Mouse (Mus musculus) liver, adult 2 months (tissue): ENCODE measurements around the gene Syngr3. TPM values are rescaled to one million over a fixed set of nuclear protein-coding genes. Genes with fewer than 3 reads are reported as not detected.

Experiments used
- DNase-seq: peaks from one replicate; pipeline ENCODE4 v3.0.0-alpha.2; 2011; ENCODE audit warnings: low read depth, low spot score; ENCODE audit errors: extremely low read depth
- H3K27ac ChIP-seq: fragments of 200-500 bp; replicated peaks from 2 replicates; pipeline ENCODE4 v1.5.1; 2012; ENCODE audit warnings: low read depth, mild to moderate bottlenecking, control low read depth, inconsistent platforms, low read length; ENCODE audit not compliant: insufficient read depth
- H3K27me3 ChIP-seq: fragments of 200-500 bp; 2 replicates; pipeline ENCODE4 v1.6.1; 2012; ENCODE audit warnings: mild to moderate bottlenecking, moderate library complexity, low read length, inconsistent platforms; ENCODE audit not compliant: control insufficient read depth, insufficient read depth
- H3K36me3 ChIP-seq: fragments of 200-500 bp; 2 replicates; pipeline ENCODE4 v1.6.1; 2012; ENCODE audit warnings: low read length, inconsistent platforms; ENCODE audit not compliant: control insufficient read depth, insufficient read depth
- H3K4me1 ChIP-seq: fragments of 200-500 bp; 2 replicates; pipeline ENCODE4 v1.6.1; 2011; ENCODE audit warnings: low read length; ENCODE audit not compliant: control insufficient read depth, insufficient read depth
- H3K4me3 ChIP-seq: fragments of 200-500 bp; 2 replicates; pipeline ENCODE4 v1.5.1; 2011; ENCODE audit warnings: low read depth, mild to moderate bottlenecking, control low read depth, low read length, moderate library complexity; ENCODE audit not compliant: insufficient read depth
- H3K79me2 ChIP-seq: fragments of 200-500 bp; 2 replicates; pipeline ENCODE4 v1.6.1; 2012; ENCODE audit warnings: inconsistent platforms, mild to moderate bottlenecking, low read length, moderate library complexity; ENCODE audit not compliant: control insufficient read depth, insufficient read depth
- H3K9ac ChIP-seq: fragments of 200-500 bp; 2 replicates; pipeline ENCODE4 v1.6.1; 2012; ENCODE audit warnings: low read depth, mild to moderate bottlenecking, control low read depth, inconsistent platforms, low read length
- CTCF ChIP-seq: fragments of 200-500 bp; IDR thresholded peaks from 2 replicates; pipeline ENCODE4 v1.5.1; 2011; ENCODE audit warnings: low read depth, low read length, control low read depth
- POLR2A ChIP-seq: fragments of 200-500 bp; IDR thresholded peaks from 2 replicates; pipeline ENCODE4 v1.6.1; 2011; ENCODE audit warnings: low read length, control low read depth; ENCODE audit not compliant: insufficient read depth; ENCODE audit errors: extremely low read depth
- WGBS: fragments of 180-500 bp; shearing (Covaris S2); methylation state at CpG from one replicate; pipeline ENCODE4 v1.1.7; 2018; 5-methylcytosine and 5-hydroxymethylcytosine counted together
- polyA plus RNA-seq: library from polyadenylated mRNA; depleted of rRNA; stranded (reverse); fragments of >200 nt; gene quantifications from 2 replicates; pipeline ENCODE4 v1.2.3, GENCODE M21; 2012
- total RNA-seq: library from RNA; depleted of rRNA; stranded (reverse); fragments of >200 nt; gene quantifications from 2 replicates; pipeline ENCODE4 v1.2.3, GENCODE M21; 2014

Gene Syngr3
- total and polyA plus RNA-seq, 2 experiments, result 0.09 to 0.10 TPM

DNA sequence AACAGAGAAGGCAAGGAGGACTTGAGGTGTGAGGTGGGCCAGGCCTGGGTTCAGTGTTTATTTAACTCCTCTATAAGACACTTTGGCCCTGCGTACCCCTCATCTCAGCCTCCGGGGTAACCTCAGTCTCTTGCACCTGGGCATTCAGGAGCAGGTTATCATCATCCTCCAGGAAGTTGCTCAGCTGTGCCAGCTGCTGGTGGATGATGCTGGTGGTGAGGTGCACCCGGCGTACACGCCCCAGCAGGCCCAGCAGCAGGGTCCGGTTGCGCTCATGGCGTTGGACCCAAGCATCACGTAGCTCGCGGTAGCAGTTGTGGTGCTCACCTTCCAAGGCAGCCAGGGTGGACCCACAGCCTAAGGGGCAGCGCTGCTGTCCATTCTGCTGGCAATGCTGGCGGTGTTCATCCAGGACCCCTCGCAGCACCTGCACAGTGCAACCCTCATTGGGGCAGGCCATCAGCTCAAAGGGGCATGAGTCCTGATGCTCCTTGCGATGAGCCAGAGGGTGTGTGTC lies 26.5 kb upstream of the Syngr3 start:
- H3K27me3 ChIP-seq, result no peaks in the 10 kb centered on the region
- DNase-seq, result no peak
- no peak overlapping the region for H3K9ac ChIP-seq
- H3K4me3 ChIP-seq, result no peak overlapping the region
- H3K27ac ChIP-seq, result no peak overlapping the region
- H3K36me3 ChIP-seq, result peaks cover 2% of the 10 kb centered on the region; the same call in 1 of the 2 replicates
- peaks cover under 1% of the 10 kb centered on the region; the same call in 1 of the 2 replicates for H3K79me2 ChIP-seq
- peaks cover 2% of the 10 kb centered on the region; the same call in 1 of the 2 replicates for H3K4me1 ChIP-seq
- TF ChIP-seq POLR2A (no peak), CTCF (no peak)
- WGBS, result 95% methylated on average over 15 of the region's 15 CpGs

DNA sequence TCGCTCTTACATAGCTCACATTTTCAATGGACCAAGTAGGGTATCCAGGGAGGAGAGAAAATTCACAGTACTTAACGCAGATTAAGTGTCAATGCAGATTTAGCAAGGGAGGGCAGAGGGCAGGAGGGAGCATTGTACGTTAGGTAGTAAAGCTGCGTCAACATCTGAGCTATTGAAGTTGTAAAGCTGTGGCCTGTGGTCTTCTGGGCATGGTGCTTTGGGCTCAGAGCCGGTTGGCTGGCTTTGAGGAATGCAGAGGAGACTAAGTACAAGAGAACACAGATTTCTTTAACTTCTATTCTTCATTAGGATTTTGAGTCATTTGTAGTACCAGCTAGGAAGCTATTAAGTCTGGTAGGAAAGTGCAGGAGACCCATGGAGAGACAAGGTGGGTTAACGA lies 25.8 kb upstream of the Syngr3 start:
- WGBS, result 93% methylated on average over 6 of the region's 6 CpGs
- no peak overlapping the region for H3K27ac ChIP-seq
- H3K79me2 ChIP-seq, result no peaks in the 10 kb centered on the region; the same call in 1 of the 2 replicates
- H3K9ac ChIP-seq, result no peak overlapping the region
- no peaks in the 10 kb centered on the region for H3K36me3 ChIP-seq
- no peak for DNase-seq
- H3K4me3 ChIP-seq, result no peak overlapping the region
- no peaks in the 10 kb centered on the region for H3K27me3 ChIP-seq
- peaks cover 2% of the 10 kb centered on the region; the same call in 1 of the 2 replicates for H3K4me1 ChIP-seq
- no peak for TF ChIP-seq POLR2A

DNA sequence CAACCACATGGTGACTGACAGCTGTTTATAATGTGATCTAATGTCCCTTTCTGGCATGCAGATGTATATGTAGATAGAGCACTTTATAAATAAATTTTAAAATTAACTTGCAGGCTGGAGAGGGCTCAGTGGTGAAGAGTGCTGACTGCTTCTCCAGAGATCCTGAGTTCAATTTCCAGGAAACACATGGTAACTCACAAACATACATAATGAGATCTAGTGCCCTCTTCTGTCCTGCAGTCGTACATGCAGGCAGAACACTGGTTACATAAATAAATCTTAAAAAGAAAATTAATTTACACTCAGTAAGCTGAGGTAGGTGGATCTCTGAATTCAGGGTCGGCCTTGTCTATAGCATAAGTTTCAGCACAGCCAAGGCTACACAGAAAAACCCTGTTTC lies 18.9 kb upstream of the Syngr3 start:
- H3K9ac ChIP-seq, result no peak overlapping the region
- WGBS, result 32% methylated on average over 2 of the region's 2 CpGs
- no peaks in the 10 kb centered on the region for H3K36me3 ChIP-seq
- peaks cover 1% of the 10 kb centered on the region; the same call in 1 of the 2 replicates for H3K4me1 ChIP-seq
- H3K79me2 ChIP-seq, result no peaks in the 10 kb centered on the region
- no peak overlapping the region for H3K4me3 ChIP-seq
- no peaks in the 10 kb centered on the region for H3K27me3 ChIP-seq
- DNase-seq, result peak; percentile 60
- H3K27ac ChIP-seq, result no peak overlapping the region
- no peak for TF ChIP-seq CTCF
- TF ChIP-seq POLR2A, result no peak

DNA sequence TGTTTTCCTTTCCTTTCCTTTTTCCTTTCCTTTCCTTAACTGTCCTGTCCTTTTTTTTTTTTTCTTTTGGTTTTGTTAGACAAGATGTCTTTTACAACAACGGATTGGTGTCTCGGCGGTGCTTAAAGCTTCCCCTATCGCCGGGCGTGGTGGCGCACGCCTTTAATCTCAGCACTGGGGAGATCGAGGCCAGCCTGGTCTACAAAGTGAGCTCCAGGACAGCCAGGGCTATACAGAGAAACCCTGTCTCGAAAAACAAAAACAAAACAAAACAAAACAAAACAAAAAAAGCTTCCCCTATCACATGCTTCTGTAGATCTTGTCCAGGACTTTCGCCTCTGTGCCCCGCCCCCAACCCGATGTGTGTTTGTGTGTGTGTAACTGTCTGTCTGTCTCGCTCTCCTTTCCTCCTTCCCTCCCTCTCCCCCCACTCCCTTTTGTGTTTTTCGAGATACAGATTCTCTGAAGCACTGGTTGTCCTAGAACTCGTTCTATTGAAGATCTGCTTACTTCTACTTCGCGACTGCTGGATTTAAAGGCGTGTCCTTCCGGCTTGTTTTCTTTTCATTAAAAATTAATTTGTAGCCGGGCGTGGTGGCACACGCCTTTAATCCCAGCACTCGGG lies 18.2 kb upstream of the Syngr3 start:
- TF ChIP-seq CTCF (no peak), POLR2A (no peak)

DNA sequence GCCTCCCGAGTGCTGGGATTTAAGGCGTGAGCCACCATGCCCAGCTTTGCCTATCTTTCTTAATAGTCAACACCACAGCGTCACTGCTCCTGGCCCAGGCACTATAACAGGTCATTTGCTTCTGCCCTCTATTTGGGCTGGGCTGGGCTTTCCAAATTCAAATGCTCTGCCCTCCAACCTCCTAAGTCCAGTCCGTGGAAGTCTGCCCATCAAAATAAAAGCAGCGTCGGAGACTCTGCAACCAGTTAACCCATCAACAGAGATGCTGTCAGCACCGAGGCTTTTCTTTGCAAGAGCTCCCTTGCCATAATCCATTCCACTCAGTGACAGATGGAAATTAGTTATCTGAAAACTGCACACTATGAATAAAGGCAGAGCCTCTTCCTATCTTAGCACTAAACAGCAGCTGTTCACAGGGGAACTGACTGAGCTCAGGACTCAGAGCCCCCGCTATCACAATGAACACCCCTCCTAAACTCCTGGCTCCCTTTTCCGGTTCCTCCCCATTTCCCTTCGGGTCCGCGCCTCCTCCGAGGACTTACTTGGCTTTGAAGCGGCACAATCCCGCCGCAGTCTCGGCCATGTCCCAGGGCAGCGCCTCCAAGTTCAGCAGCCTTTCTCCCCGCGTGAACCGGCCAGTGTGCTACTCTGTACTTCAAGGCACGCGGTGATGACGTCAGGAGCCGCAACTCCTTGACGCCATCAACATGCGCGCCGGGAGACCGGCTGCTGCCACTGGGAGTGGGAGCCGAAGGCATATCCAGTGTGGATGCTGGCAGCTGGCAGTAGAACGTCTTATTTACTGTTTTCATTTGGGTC lies 17.4 kb upstream of the Syngr3 start, which contains the start of gene Tbl3:
TSS of gene Tbl3 (minus strand) at position 679 of the 819 bp plus-strand sequence.
- Histone ChIP-seq H3K4me3 (peak within 1 kb of the TSS; percentile 71), H3K9ac (peak within 1 kb of the TSS; percentile 65), H3K27ac (peak within 1 kb of the TSS; percentile 81), H3K4me1 (peaks cover 1% of the 10 kb centered on the region; the same call in 1 of the 2 replicates), H3K27me3 (no peaks in the 10 kb centered on the region), H3K79me2 (no peaks in the 10 kb centered on the region), H3K36me3 (peaks cover under 1% of the 10 kb centered on the region; the same call in 1 of the 2 replicates)
- TF ChIP-seq POLR2A (peak; percentile 43; the same call in 1 of the 2 replicates), CTCF (no peak)
- under 1% methylated on average over 32 of the region's 32 CpGs for WGBS
- peak; percentile 90 for DNase-seq

More for the DNA sequence above, 18.2 kb upstream of the Syngr3 start:
- peak overlapping the region; percentile 71 for H3K4me3 ChIP-seq
- H3K79me2 ChIP-seq, result no peaks in the 10 kb centered on the region
- H3K9ac ChIP-seq, result peak overlapping the region; percentile 65
- peaks cover 1% of the 10 kb centered on the region; the same call in 1 of the 2 replicates for H3K4me1 ChIP-seq
- no peaks in the 10 kb centered on the region for H3K36me3 ChIP-seq
- peak overlapping the region; percentile 70 for H3K27ac ChIP-seq
- peak; percentile 46 for DNase-seq
- no peaks in the 10 kb centered on the region for H3K27me3 ChIP-seq
- 1% methylated on average over 24 of the region's 24 CpGs for WGBS
